Mouse (Mus musculus) adrenal gland, postnatal 10 days (tissue): ENCODE results near the gene 4930505A04Rik. TPM values are rescaled to one million over a fixed set of nuclear protein-coding genes. Genes with fewer than 3 reads are reported as not detected.
"Not testable (repeated sequence)": the region's sequence is repeated elsewhere in the genome, so short reads cannot be mapped to it uniquely, and the experiment has no call there.

Experiments
- DNase-seq: peaks from one replicate; pipeline ENCODE4 v3.0.0; 2021; ENCODE audit warnings: mixed read lengths
- long read RNA-seq, 2 experiments: library from polyadenylated mRNA; stranded (forward); transcript quantifications; one replicate each; pipeline ENCODE4 v2.0.0; 2021
- total RNA-seq, 2 experiments: library from RNA; stranded (reverse); gene quantifications; 2 replicates each; pipeline ENCODE4 v1.2.3; 2021

Gene 4930505A04Rik
- under 1 TPM in 1 of 2 experiments, not detected in 1; 0.45 TPM for total RNA-seq
- long read RNA-seq, experiment 1 = 0 reads
- long read RNA-seq, experiment 2 = 0 reads

DNA sequence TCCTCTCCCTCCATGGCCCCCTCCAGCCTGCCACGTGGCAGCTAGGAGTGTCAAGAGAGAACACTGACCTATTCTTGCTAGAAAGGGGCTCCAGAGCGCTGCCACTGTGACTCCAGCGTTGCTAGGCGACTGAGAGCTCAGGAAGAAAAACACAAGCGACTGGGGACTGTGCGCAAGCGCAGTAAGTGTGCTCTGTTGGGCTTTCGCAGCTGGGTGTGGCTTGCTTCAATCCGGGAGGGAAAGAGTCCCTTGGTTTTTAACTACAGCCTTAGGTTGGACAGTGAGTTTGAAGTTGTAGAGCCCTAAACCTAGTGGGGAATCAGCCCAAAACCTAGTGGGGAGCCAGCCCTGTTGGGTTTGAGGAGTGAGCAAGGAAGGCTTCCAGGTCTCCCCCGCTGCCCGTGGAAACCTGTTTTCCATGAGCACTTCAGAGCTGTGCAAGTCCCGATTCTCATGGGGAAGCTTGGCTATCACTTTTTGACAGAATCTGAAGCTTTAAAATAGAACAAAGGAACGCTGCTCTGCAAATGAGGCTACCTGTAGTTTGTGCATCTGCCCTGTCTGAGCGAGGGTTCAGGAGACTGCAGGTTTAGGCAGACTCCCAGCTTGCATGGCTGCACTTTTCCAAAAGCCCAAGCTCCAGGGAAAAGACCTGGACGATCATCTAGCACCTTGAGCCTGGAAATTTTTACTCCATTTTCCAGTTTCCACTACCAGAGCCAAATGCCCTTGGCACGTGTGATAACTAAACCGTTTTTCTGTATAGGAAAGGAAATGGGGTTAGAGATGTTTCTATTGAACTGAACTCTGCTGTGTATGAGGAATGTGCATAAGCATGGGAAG, at the start of gene 4930505A04Rik:
Gene 4930505A04Rik, minus strand, starts transcription at position 77 of the 843 bp plus-strand sequence.
- peak; percentile 86 for DNase-seq

DNA sequence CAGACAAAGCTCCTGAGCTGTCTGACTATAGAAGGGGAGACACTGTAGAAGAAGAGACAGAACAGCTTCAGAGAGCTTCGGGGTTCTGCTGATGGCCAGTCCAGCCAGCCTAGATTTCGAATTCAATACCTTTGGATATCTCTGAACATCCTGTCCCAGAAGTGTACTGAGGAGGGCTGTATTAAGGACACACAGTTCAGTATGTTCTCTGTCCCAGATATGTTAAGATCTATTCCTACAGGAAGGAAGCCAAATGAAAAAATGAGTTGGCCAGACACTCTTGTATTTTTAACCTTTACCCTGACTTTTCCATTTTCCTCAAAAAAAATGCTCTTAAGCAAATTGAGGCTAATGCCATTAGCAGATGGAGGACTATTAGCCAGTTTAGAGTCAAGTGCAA, 45.5 kb upstream of the 4930505A04Rik start:
- no peak for DNase-seq

DNA sequence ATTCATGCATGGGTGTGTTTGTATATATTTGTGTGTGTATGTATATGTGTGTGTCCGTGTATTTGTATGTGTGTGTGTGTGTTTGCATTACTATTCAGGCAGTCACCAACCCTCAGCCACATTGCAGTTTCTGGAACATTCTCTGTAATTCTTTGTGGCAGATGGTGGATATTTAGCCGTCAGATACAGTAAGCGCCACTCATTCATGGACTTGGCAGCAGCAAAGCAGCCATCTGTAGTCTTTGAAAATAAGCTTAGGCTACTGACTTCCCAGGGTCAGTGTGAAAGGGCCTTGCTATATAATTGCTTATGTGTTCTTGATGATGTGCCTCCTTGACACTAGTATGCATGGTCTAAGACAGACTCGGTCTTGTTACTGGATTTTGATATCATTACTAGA, 36.6 kb upstream of the 4930505A04Rik start:
- DNase-seq = no peak

DNA sequence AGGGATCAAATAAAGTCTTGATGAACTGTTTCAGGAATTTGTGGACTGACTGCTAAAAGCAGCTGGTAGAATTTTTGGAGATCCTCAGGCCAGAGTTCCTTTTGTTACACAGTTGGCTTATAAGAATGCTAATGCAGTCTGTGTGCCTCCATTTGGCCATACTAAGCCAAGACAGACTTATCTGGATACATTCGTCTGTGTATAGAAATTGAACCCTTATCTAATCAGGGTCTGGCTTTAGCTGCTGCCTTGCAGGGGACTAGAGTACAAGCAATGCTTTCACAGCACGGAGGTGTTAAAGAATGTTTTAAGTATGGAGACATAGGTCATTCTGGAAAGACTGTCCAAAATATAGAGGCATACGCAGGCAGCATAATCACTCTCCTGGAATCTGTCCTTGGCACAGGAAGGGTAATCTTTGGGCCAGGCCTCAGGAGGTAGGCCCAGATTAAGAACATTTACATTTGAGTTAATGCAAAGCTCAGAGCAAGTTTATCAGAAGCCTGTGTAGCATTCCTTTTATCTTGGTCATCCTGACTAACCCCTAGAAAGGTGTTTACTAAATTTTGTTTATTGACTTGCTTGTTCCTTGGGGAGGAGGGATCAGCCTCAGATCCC, 27.2 kb upstream of the 4930505A04Rik start:
- no peak for DNase-seq

DNA sequence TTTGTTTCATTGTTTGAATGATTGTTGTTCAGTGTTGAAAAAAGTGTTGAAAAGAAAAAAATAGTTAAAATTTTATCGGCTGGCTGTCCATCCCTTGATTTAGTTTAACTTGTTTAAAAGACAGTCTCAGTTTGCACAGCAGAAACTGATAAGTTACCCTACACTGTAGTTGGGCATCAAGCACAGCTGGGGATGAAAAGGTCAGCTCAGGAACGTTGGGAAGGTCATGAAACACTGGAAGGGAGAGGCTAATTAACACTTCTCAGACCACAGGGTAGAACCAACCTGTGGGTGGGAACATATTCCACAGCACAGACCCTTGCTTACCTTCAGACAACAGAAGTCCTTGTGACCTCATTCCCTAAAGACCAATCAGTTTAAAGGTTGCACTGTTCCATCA, 25.5 kb upstream of the 4930505A04Rik start:
- DNase-seq = no peak

DNA sequence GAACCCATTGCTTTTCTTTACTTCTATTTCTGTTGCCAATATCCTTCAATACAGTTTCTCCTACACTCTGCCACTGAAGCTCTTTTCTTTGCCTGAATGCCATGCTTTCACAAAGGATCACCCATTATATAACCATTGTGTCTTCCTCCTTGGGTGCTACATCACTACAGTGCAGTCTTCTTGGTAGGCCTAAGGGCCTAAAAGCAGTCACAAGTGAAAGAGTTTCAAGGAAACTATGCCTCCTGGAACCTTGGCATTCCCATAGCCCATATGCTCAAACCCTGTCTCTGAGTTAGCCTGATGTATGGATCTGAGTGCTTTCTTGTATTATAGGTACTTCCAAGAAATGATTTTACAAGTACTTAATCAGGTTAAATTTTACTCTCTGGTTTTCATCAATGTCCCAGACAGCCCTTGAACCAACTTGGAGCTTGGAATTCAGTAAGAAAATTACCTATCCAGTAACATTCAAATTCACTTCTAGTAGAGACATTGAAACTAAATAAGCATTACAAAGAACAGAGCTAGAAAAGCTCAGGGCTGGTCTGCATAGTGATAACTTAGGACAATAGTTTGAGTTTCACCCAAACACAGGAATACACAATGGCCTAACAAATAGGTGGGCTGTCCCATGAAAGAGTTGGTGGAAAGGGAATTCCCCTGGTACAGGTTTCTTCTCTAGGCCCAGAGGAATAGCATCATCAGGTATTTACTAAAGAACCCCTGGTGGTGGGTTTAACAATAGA, 20.1 kb upstream of the 4930505A04Rik start:
- no peak for DNase-seq

DNA sequence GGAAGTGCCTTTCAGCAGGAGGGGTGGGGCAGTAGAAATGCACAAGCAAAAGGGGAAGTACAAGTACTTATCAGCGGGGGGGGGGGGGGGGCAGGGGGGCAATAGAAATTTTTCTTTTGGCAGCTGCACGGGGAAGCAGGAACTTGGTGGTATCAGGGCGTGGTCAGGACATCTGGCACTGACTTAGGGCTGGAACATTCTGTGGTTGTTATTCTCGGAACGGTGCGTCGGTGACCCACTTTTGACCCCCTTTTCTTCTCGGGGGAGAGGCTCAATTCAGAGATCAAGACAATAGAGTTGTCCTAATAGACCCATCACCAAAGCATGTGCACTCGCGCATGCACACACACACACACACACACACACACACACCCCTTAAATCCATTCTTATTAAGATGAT, 16.6 kb upstream of the 4930505A04Rik start:
- DNase-seq = no peak

DNA sequence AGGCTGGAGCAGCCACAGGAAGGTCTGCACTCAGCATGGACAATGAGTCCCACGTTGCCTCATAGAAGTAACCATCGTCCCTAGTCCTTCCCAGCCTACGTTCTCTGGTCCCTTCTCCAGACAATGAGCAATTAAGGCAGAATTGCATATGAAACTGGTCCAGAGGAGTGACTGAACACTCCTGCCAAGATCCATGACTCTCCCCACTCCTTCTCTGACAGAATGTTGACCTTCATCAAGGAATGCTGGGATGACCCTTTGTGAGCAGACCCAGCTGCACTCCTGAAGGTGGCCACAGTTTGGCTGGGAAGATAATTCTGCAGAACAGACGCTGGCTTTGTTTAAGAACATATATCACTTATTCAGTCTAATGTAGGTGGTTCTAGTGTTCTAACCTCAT, 11.7 kb upstream of the 4930505A04Rik start:
- no peak for DNase-seq

DNA sequence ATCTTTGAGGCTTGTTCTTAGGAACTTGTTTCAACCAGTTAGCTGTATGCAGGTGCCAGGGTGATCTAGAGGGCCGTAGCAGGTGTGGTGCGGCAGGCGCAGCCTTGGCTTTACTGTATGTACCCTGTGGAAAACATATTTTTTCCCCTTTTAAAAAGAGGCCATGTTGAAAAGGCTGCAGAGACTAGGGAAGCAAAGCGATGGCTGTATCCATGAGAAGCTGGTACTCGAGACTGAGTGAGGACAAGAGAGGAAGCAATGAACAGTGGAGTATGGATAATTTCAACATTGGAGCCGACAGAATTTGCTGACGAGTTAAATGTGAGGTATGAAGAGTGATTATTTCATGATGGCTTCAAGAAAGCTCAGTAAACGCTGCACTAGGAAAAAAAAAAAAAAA, 440 bp downstream of the 4930505A04Rik start:
- no peak for DNase-seq

DNA sequence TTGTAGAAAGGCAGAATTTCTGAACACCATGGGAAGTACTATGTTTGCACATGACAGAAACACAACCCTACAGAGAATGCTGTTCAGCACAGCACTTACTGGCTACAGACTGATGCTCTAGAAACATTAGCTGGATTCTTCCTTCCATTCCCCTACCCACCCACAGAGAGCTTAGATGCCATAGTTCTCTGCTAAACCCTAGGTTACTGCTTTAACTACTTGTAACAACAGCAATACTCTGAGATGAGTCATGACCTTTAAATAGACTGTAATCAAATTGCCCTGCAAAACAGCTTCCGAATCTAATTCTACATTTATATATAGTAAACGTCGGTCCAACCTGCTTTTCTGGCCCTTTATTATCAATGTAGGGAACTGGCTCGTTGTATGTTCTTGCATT, 17.3 kb downstream of the 4930505A04Rik start:
- DNase-seq = no peak

DNA sequence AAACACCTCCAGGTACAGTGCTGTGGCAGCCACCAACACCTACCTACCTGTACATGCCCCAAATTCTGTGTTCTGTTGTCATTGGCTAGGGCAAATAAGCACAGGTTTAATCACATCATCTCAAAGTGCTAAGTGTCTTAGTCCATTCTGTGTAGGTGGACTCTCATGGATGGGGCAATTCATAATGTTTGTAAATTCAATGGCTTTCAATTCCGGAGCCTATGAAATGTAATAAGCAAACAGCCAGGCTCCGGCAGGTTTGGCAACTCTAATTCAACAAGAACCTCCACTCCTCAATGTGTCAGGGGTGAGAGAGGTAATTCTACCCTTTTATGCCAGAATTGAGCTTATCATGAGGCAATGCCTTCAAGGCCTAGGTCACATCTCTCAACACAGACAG, 23.5 kb downstream of the 4930505A04Rik start:
- DNase-seq = no peak

DNA sequence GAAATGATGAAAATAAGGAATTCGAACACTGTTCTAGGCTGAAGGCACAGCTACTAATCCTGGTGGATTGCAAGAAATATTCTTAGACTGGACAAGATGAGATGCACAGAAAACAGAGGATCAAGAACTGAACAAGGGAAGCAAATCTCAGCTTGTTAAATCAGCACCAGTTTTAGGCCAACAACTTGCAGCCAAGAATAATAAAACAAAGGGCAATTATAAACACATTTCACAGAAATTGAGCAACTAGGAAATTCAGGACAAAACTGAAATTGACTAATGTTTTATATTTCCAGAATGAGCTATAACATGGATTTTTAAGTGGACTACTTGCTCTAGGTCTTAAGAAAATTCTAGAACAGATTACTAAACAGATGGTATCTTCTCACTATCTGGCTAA, 24.1 kb downstream of the 4930505A04Rik start:
- no peak for DNase-seq

DNA sequence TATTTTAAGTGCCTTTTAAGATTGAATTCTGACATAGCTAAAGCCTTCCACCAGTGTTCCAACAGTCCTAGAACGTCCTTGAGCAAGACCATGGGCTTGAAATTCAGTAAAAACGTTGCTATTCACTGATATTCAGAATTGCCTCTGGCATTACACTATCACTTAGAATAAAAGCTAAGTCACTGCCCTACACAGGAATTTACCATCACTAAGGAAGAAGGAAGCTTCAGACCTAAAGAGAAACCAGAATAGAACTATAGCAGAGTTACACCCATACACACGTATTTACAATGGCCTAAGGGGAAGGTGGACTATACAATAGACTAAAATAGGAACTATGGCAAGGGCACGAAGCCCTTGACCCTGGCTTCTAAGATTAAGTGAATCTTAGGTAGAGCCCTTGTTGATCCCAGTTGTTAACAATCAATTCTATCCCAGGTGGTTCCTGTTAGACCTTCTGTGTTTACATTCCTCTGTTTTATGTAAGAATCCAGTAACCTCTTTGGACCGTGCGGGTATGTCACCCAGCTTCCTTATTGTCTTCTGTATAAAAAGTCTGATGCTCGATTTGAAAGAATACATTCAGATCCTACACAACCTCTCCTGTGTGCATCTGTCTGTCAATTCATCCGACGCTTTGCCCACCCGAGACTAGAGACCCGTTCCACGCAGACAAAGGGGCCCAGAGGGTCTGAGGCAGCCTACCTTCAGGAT, 27.3 kb downstream of the 4930505A04Rik start:
- DNase-seq = not testable (repeated sequence)

DNA sequence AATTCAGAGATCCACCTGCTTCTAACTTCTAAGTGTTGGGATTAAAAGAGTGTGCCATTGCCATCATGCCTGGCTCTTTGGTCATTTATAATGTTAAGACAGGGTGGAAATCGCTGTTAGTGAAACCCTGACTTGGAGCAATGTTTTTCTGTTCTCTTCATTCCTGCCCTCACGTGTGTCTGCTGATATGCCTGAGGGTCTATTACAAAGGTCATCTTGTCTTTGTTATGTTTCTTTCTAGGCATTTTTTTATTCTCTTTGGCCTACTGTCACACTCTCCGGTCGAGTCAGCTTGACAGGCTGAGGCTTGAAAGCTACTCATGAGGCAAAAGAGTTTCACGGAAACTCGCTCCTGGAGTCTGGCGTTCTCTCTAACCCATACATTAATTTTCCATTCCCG, 27.9 kb downstream of the 4930505A04Rik start:
- no peak for DNase-seq

DNA sequence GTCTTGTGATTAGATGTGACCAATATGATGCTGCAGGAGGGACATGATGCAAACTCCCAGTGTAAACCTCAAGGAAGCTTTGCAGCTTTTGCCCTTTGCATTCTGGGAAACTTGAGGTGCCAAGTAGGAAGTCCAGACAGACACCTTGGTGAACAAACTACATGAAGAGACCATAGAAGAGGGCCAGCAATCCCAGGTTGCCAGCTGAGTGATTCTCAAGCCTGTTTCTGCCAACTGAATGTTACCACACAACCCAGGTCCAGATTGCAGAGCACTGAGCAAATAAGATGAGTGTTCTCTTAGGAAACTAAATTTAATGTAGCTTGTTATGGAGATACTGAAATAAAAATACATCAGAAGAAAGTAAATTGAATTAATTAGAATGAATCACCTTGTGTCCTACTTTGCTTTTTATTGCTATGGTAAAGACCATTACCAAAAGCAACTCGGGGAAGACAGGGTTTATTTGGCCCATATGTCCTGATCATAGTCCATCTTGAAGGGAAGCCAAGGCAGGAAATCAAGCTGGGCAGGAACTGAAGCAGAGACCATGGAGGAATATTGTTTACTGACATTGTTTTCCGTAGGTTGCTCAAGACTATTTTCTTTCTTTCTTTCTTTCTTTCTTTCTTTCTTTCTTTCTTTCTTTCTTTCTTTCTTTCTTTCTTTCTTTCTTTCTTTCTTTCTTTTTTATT, 38.2 kb downstream of the 4930505A04Rik start:
- DNase-seq = no peak

DNA sequence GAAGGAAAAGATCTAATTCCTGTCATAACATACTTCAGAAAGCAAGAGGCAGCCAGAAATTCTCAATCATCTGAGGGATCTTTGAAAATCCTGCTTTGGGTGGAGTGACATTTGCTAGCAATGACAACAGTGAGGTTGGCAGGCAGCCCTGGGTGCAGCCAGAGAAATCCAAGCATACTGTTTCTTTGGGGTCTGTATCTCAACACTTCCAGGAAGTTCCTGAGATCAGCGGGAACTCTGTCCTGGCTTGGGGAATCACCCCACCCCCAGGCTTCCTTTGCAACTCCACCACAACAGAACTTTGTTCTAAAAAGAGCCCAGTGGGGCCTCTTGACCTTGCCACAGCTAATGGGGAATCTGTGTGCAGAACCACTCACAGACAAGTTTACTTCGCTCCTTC, 66.0 kb downstream of the 4930505A04Rik start:
- peak; percentile 59 for DNase-seq

DNA sequence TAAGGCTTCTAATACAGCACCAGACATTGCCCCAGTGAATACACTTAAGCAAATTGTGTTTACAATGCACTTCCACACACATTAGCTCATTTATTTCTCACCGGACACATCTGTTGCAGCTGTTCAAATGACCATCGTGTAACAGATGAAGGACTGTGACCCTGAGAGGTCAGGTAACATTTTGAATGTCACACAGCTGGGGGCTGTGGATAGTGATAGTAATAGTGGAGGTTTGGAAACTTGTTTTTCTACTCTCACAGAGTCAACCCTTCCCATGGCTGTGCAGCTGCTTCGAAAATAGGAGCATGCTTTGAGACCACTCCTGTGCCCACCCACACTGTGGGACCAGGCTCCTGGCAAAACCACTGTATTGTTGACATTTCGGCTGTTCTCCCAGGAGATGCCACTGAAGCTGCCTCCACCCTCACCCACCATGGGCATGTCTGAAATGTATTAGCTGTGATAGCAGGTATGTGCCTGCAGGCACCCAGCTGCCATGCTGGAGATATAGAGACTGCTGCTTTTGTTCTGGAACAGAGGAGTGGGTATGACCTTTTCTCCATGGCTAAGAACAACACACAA, 66.9 kb downstream of the 4930505A04Rik start:
- DNase-seq = no peak

DNA sequence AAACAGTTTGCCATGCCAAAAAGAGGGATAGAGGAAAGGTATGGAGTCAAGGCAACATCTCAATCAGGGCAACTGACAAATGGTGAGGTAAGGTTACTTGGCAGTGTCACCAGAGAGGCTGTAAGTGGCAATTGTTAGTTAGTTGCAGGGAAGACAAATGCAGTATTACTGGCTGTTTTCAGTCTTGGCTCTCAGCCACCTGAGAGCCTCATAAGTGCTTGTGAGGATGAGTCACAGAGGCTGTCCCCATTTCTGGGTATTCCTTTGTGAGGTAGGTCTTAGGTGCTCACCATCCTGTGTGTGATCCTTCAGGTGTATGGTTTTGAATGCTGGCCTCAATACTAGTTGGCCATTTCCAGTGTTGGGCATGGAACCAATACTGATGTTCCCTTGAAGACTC, 77.3 kb downstream of the 4930505A04Rik start:
- DNase-seq = no peak

DNA sequence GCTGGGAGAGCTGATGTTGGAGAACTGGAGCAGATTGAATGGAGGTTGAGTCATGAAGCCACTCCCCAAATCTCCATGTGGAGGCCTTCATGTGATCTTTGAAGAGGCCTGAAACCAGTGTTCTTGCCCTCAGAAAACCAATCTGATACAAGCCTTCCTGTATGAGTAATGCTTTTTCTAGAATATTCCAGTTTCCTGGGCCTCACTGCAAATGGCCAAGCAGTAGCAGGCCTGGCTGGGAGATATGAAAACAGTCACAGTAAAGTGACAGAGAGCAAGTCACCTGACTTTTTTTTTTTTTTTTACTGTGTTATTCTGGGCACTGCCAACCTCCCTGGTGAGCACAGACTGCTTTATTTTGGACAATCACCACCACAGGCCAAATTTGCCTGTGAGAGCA, 88.6 kb downstream of the 4930505A04Rik start:
- no peak for DNase-seq
